Mouse (Mus musculus): ENCODE data around the gene Olfr24.

DNA sequence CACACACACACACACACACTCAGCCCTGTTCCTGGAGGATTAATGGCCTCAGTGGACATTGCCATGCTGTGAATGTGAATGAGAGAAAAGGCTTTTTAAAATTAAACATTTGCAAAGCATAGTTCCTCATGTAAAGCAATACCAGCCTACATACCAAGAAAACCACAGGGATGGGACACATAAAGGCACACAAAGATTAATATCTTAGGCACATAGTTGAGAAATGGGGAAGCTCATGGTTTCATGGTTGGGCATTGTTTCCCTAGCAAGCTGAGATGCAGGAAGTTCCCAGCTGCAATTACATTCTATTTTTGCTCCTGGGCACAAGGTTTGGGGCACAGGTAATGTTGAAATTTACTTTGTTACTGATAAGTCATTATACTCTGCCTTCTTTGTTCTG lies 58.2 kb downstream of the Olfr24 start:
- no peak for TF ChIP-seq CTCF (IDR thresholded peaks at IDR 0.05; ENCODE audit: control insufficient read depth, insufficient read depth, insufficient read length)
- no peak for TF ChIP-seq MAX (IDR thresholded peaks at IDR 0.05)
